Mouse (Mus musculus): Measurements from ENCODE around the gene Fscn2.

The Fscn2 gene

GRCm38 (mm10) chr11:120360062-120360461, 1.3 kb upstream of the Fscn2 start:
- no peak for DNase-seq (ENCODE audit: low spot score)

- DNase-seq (ENCODE audit: low spot score), result no peak
Measured at GRCm38 (mm10) chr11:120360755-120361154, 579 bp upstream of the Fscn2 start.

- DNase-seq (ENCODE audit: low spot score), result no peak
Measured at GRCm38 (mm10) chr11:120362891-120363290, 1.6 kb downstream of the Fscn2 start.

- no peak for DNase-seq (ENCODE audit: low spot score)
Measured at GRCm38 (mm10) chr11:120366443-120367027, 5.2 kb downstream of the Fscn2 start.

- DNase-seq (ENCODE audit: low spot score), result peak; percentile 73
Measured at GRCm38 (mm10) chr11:120369656-120370055, 8.3 kb downstream of the Fscn2 start.

GRCm38 (mm10) chr11:120373025-120373424, 11.7 kb downstream of the Fscn2 start:
- no peak for DNase-seq (ENCODE audit: low spot score)

- no peak for DNase-seq (ENCODE audit: low spot score)
Measured at GRCm38 (mm10) chr11:120373820-120374586, 12.7 kb downstream of the Fscn2 start.

- no peak for DNase-seq (ENCODE audit: low spot score)
Measured at GRCm38 (mm10) chr11:120375324-120375723, 14.0 kb downstream of the Fscn2 start.

GRCm38 (mm10) chr11:120376302-120377160, 15.2 kb downstream of the Fscn2 start:
- DNase-seq (ENCODE audit: low spot score), result no peak

GRCm38 (mm10) chr11:120377337-120377736, 16.0 kb downstream of the Fscn2 start:
- DNase-seq (ENCODE audit: low spot score), result no peak

- DNase-seq (ENCODE audit: low spot score), result peak; percentile 46
Measured at GRCm38 (mm10) chr11:120378031-120378610, 16.8 kb downstream of the Fscn2 start.

GRCm38 (mm10) chr11:120378611-120379540, 17.5 kb downstream of the Fscn2 start, which contains the start of gene Faap100:
Gene Faap100 (minus strand): TSS chr11:120378764.
- peak; percentile 94 for DNase-seq (ENCODE audit: low spot score)

GRCm38 (mm10) chr11:120380271-120380670, 18.9 kb downstream of the Fscn2 start:
- no peak for DNase-seq (ENCODE audit: low spot score)

- DNase-seq (ENCODE audit: low spot score), result no peak
Measured at GRCm38 (mm10) chr11:120381157-120381556, 19.8 kb downstream of the Fscn2 start.

- no peak for DNase-seq (ENCODE audit: low spot score)
Measured at GRCm38 (mm10) chr11:120382509-120382908, 21.2 kb downstream of the Fscn2 start.

GRCm38 (mm10) chr11:120386632-120387031, 25.3 kb downstream of the Fscn2 start:
- DNase-seq (ENCODE audit: low spot score), result no peak

GRCm38 (mm10) chr11:120387157-120387556, 25.8 kb downstream of the Fscn2 start:
- DNase-seq (ENCODE audit: low spot score), result no peak

- no peak for DNase-seq (ENCODE audit: low spot score)
Measured at GRCm38 (mm10) chr11:120388580-120388979, 27.2 kb downstream of the Fscn2 start.

GRCm38 (mm10) chr11:120395661-120396060, 34.3 kb downstream of the Fscn2 start:
- DNase-seq (ENCODE audit: low spot score), result no peak

GRCm38 (mm10) chr11:120397602-120398001, 36.3 kb downstream of the Fscn2 start:
- no peak for DNase-seq (ENCODE audit: low spot score)

- DNase-seq (ENCODE audit: low spot score), result no peak
Measured at GRCm38 (mm10) chr11:120399319-120399718, 38.0 kb downstream of the Fscn2 start.
